Mouse (Mus musculus) myocyte (in vitro differentiated cells): ENCODE results near the gene Auts2. TPM values are rescaled to one million over a fixed set of nuclear protein-coding genes. Genes with fewer than 3 reads are reported as not detected.

ENCODE experiments used
- H3K27me3 ChIP-seq: one replicate; pipeline ENCODE4 v1.6.1; 2011; ENCODE audit not compliant: control insufficient read depth, insufficient read depth, insufficient read length
- H3K36me3 ChIP-seq: one replicate; pipeline ENCODE4 v1.6.1; 2011; ENCODE audit not compliant: control insufficient read depth, insufficient read depth
- H3K4me2 ChIP-seq: one replicate; pipeline ENCODE4 v1.6.1; 2011; ENCODE audit warnings: low read depth, control low read depth
- H3K4me3 ChIP-seq: one replicate; pipeline ENCODE4 v1.5.1; 2011; ENCODE audit warnings: mild to moderate bottlenecking, control low read depth, moderate library complexity
- H3K79me2 ChIP-seq: one replicate; pipeline ENCODE4 v1.6.1; 2011; ENCODE audit not compliant: control insufficient read depth, insufficient read depth
- H3ac ChIP-seq: one replicate; pipeline ENCODE4 v1.6.1; 2011; ENCODE audit not compliant: control insufficient read depth, insufficient read length
- CEBPB ChIP-seq: IDR thresholded peaks from 2 replicates; pipeline ENCODE4 v1.6.1; 2011; ENCODE audit warnings: mild to moderate bottlenecking, moderate library complexity; ENCODE audit not compliant: poor library complexity, insufficient read depth, severe bottlenecking
- E2F4 ChIP-seq: IDR thresholded peaks from one replicate; pipeline ENCODE4 v1.6.1; 2011; ENCODE audit warnings: mild to moderate bottlenecking, control low read depth, moderate library complexity; ENCODE audit not compliant: insufficient read depth
- MAX ChIP-seq: IDR thresholded peaks from one replicate; pipeline ENCODE4 v1.6.1; 2011; ENCODE audit warnings: low read depth, mild to moderate bottlenecking, control low read depth
- MYOD1 ChIP-seq, 3 experiments: IDR thresholded peaks; one replicate each; pipeline ENCODE4 v1.6.1; 2011; ENCODE audit warnings: control low read depth in 2 of 3, low read depth in 2 of 3, mild to moderate bottlenecking in 2 of 3, moderate library complexity in 1 of 3; ENCODE audit not compliant: insufficient read length in 2 of 3, control insufficient read depth in 1 of 3
- MYOG ChIP-seq, 3 experiments: IDR thresholded peaks; one replicate each; pipeline ENCODE4 v1.6.1; 2011; ENCODE audit warnings: control low read depth in 2 of 3, low read depth in 2 of 3, mild to moderate bottlenecking in 2 of 3; ENCODE audit not compliant: insufficient read length in 2 of 3, control insufficient read depth in 1 of 3, insufficient read depth in 1 of 3
- POLR2A ChIP-seq: IDR thresholded peaks from one replicate; pipeline ENCODE4 v1.6.1; 2011; ENCODE audit warnings: low read depth, mild to moderate bottlenecking, control low read depth, moderate library complexity; ENCODE audit not compliant: insufficient read length
- POLR2AphosphoS2 ChIP-seq: IDR thresholded peaks from one replicate; pipeline ENCODE4 v1.6.1; 2011; ENCODE audit warnings: low read depth, control low read depth; ENCODE audit not compliant: insufficient read length
- REST ChIP-seq: IDR thresholded peaks from one replicate; pipeline ENCODE4 v1.6.1; 2011; ENCODE audit warnings: mild to moderate bottlenecking, control low read depth, moderate library complexity; ENCODE audit not compliant: insufficient read depth, insufficient read length
- SRF ChIP-seq: IDR thresholded peaks from one replicate; pipeline ENCODE4 v1.6.1; 2011; ENCODE audit warnings: low read depth; ENCODE audit not compliant: control insufficient read depth, insufficient read length
- TCF12 ChIP-seq: IDR thresholded peaks from one replicate; pipeline ENCODE4 v1.6.1; 2011; ENCODE audit warnings: mild to moderate bottlenecking, control low read depth; ENCODE audit not compliant: poor library complexity, insufficient read depth, severe bottlenecking
- TCF3 ChIP-seq: IDR thresholded peaks from one replicate; pipeline ENCODE4 v1.6.1; 2011; ENCODE audit warnings: low read depth, control low read depth; ENCODE audit not compliant: insufficient read length
- USF1 ChIP-seq: IDR thresholded peaks from one replicate; pipeline ENCODE4 v1.6.1; 2011; ENCODE audit warnings: low read depth, mild to moderate bottlenecking, control low read depth, moderate library complexity
- polyA plus RNA-seq: library from polyadenylated mRNA; unstranded; fragments of >200 nt; fragmentation: generic; extraction: Trizol; gene quantifications from one replicate; pipeline ENCODE4 v1.2.1, GENCODE M21; 2012; ENCODE audit warnings: missing spikeins

The Auts2 gene
- polyA plus RNA-seq, 1 experiment = 8.0 TPM

DNA sequence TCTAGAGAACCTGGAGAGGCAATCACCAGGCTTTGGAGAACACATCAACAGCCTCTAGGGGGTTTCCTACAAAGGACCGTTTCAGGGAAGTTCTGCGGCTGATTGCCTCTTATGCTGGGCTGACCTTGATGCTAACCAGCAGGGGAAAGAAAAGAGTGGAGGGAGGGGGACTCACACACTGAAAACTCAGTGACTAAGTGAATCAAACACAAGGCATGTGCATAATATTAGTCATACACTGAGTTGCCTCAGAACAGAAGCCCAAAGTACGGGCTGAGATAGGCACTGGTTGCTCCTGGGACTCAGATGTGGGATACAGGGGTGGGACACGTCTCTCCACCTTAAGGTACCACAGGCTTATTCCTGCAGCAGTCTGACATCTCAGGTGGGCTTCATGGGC is 667.2 kb downstream of the Auts2 start:
- no peaks in the 10 kb centered on the region for H3K79me2 ChIP-seq
- no peak for TF ChIP-seq SRF
- TF ChIP-seq USF1 = no peak
- TF ChIP-seq MAX = no peak
- TF ChIP-seq CEBPB = no peak
- no peak for TF ChIP-seq POLR2AphosphoS2
- no peak for TF ChIP-seq POLR2A
- TF ChIP-seq REST = no peak
- no peak for TF ChIP-seq MYOG (IDR thresholded peaks at IDR 0.05; ENCODE audit: control insufficient read depth in 1 of 3, insufficient read depth in 1 of 3, insufficient read length in 2 of 3, low read depth in 2 of 3)
- no peak for TF ChIP-seq MYOD1 (IDR thresholded peaks at IDR 0.05; ENCODE audit: control insufficient read depth in 1 of 3, insufficient read length in 2 of 3, low read depth in 2 of 3)
- no peak for TF ChIP-seq TCF12
- TF ChIP-seq TCF3 = no peak

DNA sequence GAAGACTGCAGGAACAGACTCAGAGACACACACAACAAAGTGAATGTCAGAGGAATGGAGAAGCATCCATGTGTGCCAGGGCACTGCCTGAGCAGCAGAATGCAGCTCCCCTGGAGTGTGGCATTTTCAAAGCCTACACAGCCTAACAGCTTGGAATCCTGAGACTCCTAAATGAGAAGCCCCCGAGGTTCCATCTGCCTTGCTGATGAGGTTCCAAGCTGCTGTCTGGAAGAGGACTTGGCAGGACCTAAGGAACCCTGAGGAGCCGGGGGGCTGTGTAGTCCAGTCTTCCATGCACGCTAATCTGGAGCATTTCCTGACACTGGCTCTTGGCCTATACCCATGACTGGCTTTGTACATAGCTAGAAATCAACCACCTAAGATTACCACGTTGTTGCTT is 670.0 kb downstream of the Auts2 start:
- TF ChIP-seq REST (no peak), TCF12 (no peak), MYOD1 (IDR thresholded peaks at IDR 0.05; ENCODE audit: control insufficient read depth in 1 of 3, insufficient read length in 2 of 3, low read depth in 2 of 3) (no peak), POLR2A (no peak), TCF3 (no peak), CEBPB (no peak), USF1 (no peak), E2F4 (no peak), POLR2AphosphoS2 (no peak), MAX (no peak), SRF (no peak), MYOG (IDR thresholded peaks at IDR 0.05; ENCODE audit: control insufficient read depth in 1 of 3, insufficient read depth in 1 of 3, insufficient read length in 2 of 3, low read depth in 2 of 3) (no peak)
- Histone ChIP-seq H3K27me3 (no peaks in the 10 kb centered on the region), H3K36me3 (no peaks in the 10 kb centered on the region), H3ac (no peak overlapping the region), H3K4me2 (no peak overlapping the region), H3K79me2 (no peaks in the 10 kb centered on the region), H3K4me3 (no peak overlapping the region)

More for the DNA sequence above, 667.2 kb downstream of the Auts2 start:
- H3K4me3 ChIP-seq = no peak overlapping the region
- H3K36me3 ChIP-seq = no peaks in the 10 kb centered on the region
- no peaks in the 10 kb centered on the region for H3K27me3 ChIP-seq
- H3K4me2 ChIP-seq = no peak overlapping the region
- H3ac ChIP-seq = no peak overlapping the region

DNA sequence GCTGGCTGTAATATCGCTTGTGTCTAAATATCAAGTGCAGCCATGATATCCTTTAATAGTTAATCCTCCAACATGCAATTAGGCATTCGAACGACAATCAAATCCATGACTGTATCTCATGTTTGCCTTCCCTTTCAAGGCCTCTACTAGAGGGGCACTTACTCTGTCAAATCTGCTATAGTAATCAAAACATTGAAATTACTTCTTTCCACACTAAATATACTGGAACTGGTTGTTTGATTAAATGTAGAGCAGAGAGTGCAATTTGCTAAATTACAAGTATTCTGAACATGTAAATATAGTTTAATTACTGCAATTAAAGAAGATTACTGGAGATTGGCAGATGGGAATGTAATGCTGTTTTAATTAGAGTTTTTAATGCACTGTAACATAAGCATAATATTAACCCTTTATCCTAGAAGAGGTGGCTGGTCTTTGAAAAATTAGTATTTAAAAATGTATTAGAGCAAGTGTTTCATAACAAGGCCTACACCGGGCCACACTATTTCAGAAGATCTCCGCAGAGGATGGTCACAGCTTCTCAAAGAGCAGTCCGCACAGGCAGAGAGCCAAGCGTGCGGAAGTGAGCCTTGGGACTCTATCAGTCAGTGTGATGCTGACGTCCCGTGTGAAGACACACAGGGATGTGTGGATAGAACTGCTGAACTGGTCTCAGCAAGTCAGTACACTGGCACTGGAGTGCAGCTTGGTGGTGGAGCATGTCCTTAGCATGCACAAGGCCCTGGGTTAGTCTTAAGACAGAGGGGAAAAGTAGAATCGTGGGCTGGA is 673.2 kb downstream of the Auts2 start:
- Histone ChIP-seq H3K36me3 (no peaks in the 10 kb centered on the region), H3K4me3 (no peak overlapping the region), H3K27me3 (no peaks in the 10 kb centered on the region), H3K79me2 (no peaks in the 10 kb centered on the region), H3K4me2 (no peak overlapping the region), H3ac (no peak overlapping the region)
- TF ChIP-seq MAX (no peak), POLR2AphosphoS2 (no peak)

DNA sequence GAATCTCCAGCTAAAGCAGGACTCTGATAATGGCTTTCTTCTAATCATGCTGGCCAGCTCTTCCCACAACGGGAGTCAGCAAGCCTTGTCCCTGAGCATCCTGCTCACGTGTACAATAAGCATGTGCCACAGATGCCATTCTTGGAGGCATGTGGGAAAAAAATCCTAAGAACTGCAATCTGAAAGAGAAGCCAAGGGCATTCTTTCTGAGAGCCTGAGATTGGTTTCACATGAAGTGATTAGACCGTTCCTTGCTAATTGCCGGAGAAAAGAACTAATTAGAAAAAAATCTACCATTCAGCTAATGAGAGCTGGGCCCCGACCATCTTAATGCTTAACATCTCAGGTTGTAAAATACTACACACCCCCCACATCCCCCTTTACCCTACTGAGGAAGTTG is 677.9 kb downstream of the Auts2 start:
- H3K4me2 ChIP-seq = no peak overlapping the region
- H3K79me2 ChIP-seq = no peaks in the 10 kb centered on the region
- H3ac ChIP-seq = no peak overlapping the region
- TF ChIP-seq USF1 (no peak), CEBPB (no peak), MYOD1 (IDR thresholded peaks at IDR 0.05; ENCODE audit: control insufficient read depth in 1 of 3, insufficient read length in 2 of 3, low read depth in 2 of 3) (no peak), POLR2AphosphoS2 (no peak), MAX (no peak), TCF12 (no peak), POLR2A (no peak), SRF (no peak), TCF3 (no peak), MYOG (IDR thresholded peaks at IDR 0.05; ENCODE audit: control insufficient read depth in 1 of 3, insufficient read depth in 1 of 3, insufficient read length in 2 of 3, low read depth in 2 of 3) (no peak), E2F4 (no peak), REST (no peak)
- no peaks in the 10 kb centered on the region for H3K36me3 ChIP-seq
- H3K27me3 ChIP-seq = no peaks in the 10 kb centered on the region
- no peak overlapping the region for H3K4me3 ChIP-seq

- Histone ChIP-seq H3K27me3 (no peaks in the 10 kb centered on the region), H3K4me2 (no peak overlapping the region), H3ac (no peak overlapping the region), H3K4me3 (no peak overlapping the region), H3K36me3 (no peaks in the 10 kb centered on the region), H3K79me2 (no peaks in the 10 kb centered on the region)
- TF ChIP-seq USF1 (no peak), MYOD1 (IDR thresholded peaks at IDR 0.05; ENCODE audit: control insufficient read depth in 1 of 3, insufficient read length in 2 of 3, low read depth in 2 of 3) (no peak), E2F4 (no peak), MYOG (IDR thresholded peaks at IDR 0.05; ENCODE audit: control insufficient read depth in 1 of 3, insufficient read depth in 1 of 3, insufficient read length in 2 of 3, low read depth in 2 of 3) (no peak), MAX (no peak), TCF3 (no peak), TCF12 (no peak)
Observed at GRCm38 (mm10) chr5:131857976-131858375, 685.2 kb downstream of the Auts2 start.
